Mouse (Mus musculus): ENCODE data around the gene Clec10a. TPM values are rescaled to one million over a fixed set of nuclear protein-coding genes. Genes with fewer than 3 reads are reported as not detected.

Gene Clec10a
- total RNA-seq, 2 experiments from 2014 or later, result 1.3 to 4.3 TPM

DNA sequence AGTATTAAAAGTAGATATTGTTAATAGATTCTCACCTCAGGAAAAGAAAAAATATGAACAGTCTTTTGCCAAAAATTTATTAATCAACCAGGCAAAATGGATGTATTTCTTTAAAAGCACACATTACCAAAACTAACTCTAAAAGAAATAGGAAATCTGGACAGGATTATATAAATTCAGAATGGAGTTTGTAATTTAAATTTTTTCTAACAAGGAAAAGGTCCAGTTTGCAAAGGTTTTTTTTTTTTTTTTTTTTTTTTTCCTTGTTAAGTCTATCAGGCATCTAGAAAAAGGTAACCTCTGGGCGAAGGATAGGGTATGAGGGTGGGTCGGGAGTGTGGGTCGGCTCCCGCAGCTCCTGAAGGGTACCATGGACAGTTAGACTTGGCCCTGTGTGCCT, 24.5 kb downstream of the Clec10a start:
- DNase-seq, result no peak

DNA sequence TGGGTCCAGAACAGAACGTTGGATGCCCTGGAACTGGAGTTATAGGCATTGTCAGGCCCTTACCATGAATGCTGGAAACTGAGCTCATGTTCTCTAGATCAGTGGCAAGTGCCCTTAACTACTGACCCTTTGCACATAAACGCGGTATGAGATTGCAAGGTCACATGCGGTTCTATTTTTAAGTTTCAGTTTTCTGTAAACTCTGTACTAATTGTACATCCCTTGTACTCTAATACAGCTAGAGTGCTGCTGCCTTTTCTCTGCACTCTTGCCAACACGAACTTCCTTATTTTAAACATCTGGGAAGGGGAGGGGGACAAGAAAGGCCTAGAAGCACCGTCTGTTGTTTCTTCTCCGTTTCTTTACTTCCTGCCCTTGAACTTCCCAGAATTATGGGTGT, 29.1 kb downstream of the Clec10a start:
- DNase-seq, result no peak

DNA sequence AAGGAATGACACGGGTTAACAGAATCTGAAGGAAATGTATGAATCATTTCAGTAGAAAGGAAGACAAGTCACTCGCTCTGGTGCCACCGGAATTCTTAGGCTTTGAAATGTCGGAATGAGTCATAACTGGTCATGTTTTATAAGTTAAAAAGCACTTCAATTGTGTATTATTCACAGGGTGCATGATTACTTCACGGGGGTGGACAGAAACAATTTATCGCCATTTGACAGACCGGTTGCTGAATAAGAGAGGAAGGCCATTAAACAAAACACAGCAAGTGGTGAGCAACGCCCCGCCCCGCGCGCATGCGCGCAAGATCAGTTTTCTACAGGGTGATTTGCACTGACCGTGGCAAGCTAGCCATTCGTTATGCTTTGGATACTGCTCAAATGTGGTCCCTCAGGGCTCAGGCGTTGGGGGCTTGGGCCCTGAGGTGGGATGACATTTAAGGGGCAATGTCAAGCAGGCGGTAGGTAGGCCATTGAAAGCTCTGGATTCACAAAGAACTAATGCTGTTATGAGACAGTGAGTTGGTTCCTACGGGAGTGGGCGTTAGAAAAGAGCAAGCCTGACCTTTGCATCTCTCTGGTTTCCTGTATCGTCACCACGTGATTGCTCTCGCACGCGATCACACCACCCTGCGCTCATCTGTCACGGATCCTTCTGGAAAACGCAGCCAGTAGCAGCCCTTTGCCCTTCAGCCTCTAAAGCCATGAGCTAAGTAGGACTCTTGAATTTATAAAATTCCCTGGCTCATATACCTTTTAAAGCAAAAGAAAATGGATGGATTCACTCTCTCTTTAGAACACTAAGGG, 33.5 kb downstream of the Clec10a start:
- no peak for DNase-seq

DNA sequence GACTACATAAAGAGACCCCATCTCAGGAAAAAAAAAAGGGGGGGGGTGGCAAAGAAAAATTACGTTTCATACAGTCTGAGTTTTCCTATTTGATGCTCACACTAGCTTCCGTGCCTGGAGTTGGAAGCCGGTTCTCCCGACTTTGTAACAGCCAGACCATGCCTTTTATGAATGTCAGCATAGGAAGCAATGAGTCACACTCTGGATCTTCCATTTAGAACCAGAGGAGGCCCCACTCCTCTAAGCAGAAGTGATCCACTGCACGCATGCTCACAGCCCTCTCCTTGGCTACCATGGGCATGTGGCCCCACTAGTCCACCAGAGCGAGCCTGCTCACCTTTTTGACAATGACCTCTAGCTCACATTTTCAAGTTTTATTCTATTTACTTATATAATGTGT, 35.2 kb downstream of the Clec10a start:
- no peak for DNase-seq

DNA sequence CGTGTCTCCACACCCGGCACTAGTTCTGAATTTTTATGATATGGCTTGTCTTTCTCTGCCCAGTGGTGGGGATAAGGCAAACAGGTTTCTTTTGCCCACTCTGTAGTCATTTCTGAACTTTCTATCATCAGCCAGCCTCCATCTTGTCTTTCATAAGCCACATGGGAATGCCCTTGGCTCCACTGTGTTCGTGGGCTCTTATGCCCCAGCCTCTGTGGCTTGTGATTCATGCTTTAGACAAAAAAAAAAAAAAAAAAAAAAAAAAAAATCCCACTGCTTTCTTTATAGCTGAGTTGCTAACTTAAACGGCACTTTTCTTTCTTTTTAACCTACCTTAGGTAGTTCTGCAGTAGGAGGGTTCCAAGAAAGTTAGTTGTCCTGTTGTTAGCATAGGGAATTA, 36.2 kb downstream of the Clec10a start:
- DNase-seq, result no peak

DNA sequence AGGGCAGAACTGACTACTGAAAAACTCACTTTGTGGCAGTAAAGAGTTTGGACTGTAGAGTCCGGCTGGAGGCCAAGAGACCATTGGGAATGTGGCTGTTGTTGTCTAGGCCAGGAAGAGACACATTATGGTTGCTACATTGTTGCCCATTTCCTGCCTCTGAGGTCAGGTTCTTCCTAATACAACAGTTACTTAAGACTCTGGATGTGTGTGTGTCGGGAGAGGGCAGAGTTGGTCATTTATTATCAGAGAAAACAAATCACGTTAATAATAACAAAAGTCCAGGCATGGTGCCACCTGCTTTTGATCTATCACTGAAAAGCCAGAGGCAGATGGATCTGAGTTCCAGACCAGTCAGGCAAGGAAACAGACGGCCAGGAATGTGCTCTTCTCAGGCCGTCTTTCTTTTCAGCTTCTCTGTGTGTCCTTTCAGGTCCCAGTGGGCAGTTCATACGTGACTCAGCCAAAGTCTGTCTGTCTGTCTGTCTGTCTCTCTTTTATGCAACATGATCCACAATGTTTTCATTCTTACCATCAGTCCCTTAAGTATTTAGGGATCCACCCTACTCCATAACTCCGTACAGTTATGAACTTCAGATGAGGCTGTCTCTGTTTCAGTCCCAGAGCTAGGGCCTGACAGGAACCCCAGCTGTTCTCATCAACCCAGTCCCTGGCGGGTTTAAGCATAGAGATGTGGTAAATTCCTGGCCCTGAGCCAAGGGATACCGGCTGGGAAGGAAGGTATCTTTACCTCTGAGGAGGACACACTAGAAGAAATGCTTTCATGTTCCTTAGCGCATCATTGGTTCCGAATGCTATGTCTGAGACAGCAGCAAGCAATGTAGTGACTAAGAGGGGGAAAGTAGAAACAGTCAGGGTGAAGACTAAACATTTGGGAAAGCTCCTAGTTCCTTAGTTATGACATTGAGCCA, 37.6 kb downstream of the Clec10a start:
- DNase-seq, result no peak

DNA sequence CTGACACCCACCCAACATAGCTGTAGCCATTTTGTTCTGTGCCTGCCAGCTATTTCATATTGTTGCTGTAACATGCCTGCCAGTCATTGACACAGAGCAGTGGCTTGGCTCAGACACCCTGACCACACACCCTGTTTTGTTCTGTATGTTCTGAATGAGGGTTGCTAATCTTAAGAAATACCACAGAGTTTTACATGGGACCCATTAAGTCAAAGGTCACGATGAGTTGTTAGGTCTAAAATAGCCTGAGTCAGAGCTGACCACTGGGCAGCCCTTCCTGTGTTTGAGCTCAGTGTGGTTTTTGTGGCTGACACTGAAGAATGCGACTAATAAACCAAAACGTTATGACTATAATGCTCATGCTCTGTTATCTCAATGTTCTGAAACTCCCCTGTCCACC, 42.3 kb downstream of the Clec10a start:
- DNase-seq, result no peak

DNA sequence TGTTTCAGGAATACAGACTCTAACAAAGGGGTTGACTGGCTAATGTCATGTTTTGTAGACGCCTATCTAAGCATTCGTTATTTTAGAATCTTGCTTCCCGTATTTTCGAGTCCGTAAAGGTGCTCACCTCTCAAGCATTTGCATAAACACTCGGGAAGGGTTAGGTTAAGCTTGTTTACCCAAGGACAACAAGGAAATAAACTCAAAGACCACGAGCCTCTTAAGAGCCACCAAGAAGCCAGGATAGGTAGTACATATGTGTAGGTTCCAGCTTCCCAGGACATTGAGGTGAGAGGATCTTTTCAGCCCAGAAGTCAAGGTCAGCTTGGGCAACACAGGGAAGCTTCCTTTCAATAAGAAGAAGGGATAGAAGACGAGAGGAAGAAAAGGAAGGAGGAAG, 43.1 kb downstream of the Clec10a start:
- no peak for DNase-seq

DNA sequence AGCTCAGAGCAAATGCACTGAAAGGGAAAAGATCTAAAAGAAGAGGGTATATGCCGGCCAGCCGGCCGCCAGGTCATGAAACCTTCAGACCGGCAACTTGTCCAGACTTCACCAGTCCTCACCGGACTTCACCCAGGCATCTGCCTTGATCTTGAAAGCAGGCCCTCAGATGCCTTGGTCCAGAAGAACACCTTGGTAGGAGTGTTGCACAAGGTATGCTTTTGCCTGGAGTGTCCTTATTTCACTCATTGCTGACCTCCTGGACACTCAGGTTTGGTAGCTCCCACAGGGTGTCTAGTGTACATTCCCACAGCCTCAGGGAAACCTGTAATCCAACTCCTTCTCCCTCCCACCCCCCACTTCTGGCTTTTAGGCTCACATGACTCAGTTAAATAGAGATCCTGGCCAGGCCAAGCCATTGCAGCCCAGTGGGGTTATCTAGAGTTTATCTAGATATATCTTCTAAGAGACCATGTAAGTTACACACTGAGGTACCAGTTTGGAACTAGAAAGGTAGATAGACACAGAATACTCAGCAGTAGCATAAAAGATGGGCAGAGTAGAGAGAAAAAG, 44.1 kb downstream of the Clec10a start:
- no peak for DNase-seq

DNA sequence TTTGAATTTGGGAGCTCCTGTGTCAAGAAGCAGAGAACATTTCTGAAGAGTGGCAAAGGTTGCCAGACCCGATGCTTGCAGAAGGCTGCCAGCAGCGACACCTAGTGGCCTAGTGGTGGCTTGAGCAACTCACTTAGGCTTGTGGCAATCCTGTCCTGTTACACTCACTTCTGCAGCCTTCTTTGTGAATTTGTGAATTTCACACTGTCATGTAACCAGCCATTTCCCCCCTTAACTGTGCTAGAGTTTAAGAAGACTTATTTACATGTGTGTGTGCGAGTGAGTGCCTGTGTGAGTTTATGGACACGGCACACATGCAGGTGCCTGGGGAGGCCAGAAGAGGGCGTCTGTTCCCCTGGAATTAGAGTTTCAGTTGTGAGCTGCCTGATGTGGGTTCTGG, 45.7 kb downstream of the Clec10a start:
- DNase-seq, result peak; percentile 62

DNA sequence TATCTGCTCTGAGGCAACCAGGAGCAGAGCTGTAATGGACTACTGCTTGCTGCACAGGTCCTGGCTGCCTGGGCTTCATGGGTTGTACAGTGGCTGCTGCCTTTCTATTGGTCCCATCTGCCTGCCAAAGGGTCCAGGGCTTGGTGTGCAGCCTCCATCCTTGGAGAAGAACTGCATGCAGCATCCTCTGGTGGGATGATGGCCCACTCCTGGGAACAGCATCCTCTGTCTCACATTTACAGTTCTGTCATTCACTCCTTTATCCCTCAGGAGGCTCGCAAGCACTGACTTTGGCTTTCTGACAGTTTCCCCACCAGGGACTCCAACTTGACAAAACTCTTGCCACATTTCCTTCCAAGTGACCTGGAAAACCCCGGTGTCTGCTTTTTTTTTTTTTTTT, 50.8 kb downstream of the Clec10a start:
- DNase-seq, result no peak

DNA sequence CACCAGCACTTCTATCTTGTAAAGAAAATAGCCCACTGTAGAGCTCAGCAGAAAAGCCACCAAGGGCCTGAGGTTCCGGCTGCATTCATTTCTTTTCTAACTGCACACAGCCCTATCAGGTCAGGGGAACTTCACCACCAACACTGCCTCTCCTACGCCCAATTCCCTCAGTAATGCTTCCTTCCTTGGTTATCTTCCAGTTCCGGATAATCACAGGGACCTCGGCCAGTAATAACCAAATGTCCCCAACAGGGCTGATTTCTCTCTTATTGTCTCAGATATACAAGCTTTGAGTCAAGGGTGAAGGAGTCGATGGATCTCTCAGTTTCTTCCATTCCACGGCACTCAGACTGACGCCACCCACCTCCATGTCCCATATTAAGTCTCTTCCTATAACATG, 51.3 kb downstream of the Clec10a start:
- no peak for DNase-seq

DNA sequence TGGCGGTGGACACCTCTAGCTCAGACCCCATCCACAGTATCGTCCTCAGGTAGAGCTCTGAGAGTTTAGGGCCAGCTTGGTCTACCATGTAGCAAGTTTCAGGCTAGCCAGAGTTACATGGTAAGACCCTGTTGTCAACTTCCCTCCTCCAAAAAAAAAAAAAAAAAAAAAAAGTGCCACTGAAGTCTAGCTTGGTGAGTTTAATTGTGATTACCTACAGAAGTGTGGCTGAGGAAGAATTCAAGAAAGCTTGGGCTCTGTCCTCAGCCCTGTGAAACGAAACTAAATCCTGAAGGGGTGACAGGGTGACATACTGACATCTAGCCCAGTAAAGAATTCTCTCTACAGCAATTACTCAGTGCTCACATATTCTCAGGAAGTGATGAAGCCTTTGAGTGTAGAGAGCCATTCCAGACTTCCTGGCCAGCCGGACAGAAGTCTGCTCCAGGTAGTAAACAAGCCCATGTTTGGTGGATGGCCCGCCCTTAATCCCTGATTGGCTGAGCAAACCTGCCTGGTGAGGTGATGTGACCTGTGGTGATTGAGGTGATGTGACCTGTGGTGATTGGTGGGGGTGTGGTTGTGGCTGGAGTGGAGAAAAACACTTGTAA, 52.9 kb downstream of the Clec10a start:
- no peak for DNase-seq

DNA sequence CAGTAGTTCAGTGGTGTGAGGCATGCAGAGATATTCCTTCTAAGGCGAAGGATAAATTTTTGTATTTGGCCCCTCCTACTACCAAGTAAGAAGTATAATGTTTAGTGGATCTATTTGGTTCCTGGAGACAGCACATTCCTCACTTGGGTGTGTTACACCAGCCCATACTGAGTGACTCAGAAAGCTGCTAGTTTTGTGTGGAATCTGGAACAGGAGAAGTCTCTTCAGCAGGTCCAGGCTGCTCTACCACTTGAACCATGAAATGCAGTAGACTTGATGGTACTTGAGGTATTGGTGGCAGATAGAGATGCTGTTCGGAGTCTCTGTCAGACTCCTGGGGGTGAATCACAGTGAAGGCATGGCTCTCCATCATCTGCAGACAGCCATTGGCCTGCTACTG, 54.7 kb downstream of the Clec10a start:
- DNase-seq, result no peak

DNA sequence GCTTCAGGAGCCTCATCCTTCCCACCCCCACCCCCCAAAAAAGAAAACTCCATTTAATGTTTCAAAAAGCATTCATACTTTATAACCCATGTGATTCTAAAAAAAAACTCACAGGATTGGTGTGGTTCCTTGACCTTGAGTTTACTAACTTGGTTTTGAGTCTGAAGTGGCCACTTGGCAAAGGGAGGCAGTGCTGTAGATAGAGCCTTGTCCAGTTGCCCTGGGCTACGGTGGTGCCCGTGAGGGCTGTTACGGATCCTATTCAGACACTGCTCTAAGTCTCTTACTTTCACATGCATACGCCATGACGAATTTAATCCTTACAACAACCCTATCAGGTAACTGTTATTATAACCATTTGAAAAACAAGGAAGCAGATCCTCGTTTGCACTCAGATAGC, 56.0 kb downstream of the Clec10a start:
- DNase-seq, result no peak

DNA sequence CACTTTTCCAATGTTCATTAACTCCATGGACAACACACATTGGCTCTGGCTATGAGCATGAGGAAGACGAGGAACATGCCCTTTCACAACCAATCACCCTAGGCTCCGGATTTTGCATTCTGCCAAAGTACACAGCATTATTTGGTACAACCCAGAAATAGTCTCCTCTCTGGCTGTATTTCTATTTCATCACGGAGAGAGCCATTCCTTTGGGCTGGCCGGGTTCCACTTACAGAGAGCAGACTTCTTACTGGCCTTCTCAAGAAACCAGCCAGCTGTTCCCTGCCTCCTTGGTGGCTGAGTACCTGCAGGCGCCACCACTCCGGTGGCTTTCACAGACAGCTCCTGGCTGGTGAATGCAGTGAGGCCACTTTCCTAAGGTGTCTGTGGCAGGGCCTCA, 56.4 kb downstream of the Clec10a start, which contains the start of gene Slc16a11:
TSS of gene Slc16a11 (plus strand) at position 330 of the 400 bp plus-strand sequence.
- no peak for DNase-seq

DNA sequence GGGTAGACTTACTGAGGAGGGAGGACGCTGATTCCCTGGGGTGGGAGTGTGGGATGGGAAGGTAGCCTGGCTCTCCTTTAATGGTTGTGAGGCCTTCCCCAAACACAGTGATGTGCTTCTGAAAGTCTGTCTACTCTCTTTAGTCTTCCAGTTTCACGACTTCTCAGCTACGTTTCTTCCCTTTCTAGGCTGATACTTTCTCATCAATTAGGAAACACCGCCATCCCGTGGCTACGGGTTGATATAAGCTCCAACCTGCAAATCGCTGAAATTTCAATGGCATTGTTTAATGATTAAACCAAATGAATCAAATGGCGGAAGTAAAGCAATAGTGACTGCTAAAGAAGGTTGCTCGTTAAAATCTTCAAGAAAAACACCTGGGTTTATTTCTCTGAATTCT, 56.9 kb downstream of the Clec10a start:
- no peak for DNase-seq

DNA sequence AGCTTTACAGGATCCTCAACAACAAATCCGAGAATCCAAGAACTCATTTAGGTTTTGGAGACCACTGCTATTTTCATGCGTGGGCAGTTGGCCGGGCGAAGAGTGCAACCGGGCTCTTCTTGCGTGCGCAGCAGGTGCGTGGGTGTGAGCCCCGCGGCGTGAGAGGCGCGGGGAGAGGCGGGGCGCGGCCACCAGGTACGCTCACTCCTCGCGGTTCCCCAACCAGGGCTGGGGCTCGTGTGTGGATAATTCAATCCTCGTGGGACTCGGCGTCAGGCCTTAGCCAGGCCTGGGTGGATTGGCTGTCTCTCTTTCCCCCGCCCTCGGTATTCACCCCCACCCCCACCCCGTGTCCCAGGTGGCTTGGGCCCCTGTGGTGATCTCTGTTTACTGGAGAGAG, 57.7 kb downstream of the Clec10a start:
- no peak for DNase-seq

DNA sequence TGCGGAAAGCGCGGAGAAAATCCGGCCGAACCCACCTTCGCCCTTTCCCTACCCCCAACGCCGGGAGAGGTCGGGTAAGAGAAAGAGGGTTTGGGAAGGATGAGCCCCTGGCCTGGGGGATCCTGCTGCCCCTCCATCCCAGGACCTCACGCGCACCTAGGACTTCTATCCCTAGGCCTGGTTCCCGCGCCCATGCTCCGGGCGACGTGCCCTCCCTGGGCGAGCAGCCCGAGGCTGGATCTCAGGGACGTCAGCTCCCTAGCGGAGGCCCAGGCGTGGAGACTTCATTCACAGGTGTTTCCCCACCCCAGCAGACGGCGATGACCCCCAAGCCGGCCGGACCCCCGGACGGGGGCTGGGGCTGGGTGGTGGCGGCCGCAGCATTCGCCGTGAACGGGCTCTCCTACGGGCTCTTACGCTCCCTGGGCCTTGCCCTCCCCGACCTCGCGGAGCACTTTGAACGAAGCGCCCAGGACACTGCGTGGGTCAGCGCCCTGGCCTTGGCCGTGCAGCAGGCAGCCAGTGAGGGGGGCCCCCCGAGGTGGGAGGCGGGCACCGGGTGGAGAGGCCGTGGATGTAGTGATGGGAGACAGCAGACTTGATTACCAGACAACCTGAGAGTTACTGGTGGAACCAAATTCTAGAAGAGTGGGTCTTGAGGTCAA, 58.3 kb downstream of the Clec10a start:
- no peak for DNase-seq

DNA sequence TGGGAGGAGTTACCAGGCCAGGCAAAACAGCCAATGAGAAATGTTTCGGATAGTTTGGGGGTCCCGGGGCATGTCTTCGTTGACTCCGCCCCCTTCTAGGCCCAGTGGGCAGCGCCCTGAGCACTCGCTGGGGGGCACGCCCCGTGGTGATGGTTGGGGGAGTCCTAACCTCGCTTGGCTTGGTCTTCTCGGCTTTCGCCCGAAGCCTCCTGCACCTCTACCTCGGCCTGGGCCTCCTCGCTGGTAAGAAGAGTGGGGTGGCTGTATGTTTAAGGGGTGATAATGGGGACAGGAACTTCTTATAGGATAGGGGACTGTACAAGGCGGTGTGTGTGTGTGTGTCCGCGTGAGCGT, 58.8 kb downstream of the Clec10a start:
- no peak for DNase-seq

DNA sequence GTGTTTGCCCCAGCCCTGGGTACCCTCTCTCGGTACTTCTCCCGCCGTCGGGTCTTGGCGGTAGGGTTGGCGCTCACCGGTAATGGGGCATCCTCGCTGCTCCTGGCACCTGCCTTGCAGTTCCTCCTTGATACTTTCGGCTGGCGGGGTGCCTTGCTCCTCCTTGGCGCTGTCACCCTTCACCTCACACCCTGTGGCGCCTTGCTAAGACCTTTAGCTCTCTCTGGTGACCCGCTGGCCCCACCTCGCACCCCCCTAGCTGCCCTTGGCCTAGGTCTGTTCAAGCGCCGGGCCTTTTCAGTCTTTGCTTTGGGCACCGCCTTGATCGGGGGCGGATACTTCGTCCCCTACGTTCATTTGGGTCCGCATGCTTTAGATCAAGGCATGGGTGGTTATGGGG, 59.3 kb downstream of the Clec10a start:
- DNase-seq, result no peak

DNA sequence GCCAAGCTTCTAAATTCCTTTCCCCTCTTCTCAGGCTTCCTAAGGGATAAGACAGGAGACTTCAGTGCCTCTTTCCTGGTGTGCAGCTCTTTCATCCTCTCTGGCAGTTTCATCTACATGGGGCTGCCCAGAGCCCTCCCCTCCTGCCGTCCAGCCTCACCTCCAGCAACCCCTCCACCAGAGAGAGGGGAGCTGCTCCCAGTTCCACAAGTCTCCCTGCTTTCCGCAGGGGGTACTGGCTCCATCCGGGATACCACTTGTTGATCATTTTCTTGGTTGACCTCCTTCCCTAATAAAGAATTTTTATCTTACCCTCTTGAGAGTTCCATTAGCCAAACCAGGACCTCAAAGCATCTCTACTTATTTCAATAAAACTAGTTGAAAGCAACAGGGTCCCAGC, 60.1 kb downstream of the Clec10a start:
- DNase-seq, result no peak

Measured in gastrocnemius, postnatal 25 days (tissue).